Mouse (Mus musculus) spleen, adult 12 weeks (tissue): ENCODE data around the gene Tiam1.

Source experiments
- DNase-seq: peaks from one replicate; pipeline ENCODE4 v3.0.0; 2022; ENCODE audit warnings: low spot score

Tiam1 gene

GRCm38 (mm10) chr16:89993991-89994825 is 149.4 kb downstream of the Tiam1 start:
- no peak for DNase-seq

DNA sequence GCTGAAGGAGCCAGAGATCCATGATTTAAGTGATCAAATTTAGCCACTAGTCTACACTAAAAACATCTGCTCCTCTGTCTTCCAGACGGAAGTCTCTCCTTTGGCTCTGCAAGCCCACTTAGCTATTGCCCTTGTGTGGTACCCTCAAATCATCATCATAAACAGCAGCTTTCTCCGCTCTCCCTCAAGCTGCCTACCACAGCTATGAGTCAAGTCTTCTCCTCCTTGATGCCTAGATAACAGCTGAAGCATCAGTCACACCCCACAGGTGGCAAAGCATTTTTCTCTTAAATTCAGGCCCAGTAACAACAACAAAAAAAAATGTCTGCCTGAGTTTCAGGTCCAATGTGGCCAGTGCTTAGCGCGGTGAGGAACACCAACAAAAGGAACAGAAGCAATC is 150.1 kb downstream of the Tiam1 start:
- DNase-seq = no peak

DNA sequence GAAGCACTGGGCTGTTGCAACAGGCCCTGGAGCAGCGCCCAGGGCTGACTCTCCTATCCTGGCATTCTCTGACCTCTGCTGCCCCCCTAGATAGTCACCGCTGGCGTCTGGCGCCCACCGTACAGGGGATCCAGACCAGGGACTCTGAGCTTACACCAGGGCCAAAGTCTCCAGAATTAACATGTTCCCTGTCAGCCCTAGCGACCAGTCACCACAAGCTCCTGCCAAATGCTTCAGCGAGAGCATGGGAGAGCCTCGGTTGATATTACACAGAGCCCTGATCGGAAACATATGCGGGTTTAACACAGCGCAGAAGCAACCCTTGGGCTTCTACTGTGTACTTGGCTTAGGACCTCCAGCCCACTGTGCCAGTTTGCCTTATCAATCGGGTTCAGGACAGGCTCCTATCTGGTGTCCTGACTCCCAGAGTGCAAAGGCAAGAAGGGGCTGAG is 151.8 kb downstream of the Tiam1 start:
- DNase-seq = no peak

DNA sequence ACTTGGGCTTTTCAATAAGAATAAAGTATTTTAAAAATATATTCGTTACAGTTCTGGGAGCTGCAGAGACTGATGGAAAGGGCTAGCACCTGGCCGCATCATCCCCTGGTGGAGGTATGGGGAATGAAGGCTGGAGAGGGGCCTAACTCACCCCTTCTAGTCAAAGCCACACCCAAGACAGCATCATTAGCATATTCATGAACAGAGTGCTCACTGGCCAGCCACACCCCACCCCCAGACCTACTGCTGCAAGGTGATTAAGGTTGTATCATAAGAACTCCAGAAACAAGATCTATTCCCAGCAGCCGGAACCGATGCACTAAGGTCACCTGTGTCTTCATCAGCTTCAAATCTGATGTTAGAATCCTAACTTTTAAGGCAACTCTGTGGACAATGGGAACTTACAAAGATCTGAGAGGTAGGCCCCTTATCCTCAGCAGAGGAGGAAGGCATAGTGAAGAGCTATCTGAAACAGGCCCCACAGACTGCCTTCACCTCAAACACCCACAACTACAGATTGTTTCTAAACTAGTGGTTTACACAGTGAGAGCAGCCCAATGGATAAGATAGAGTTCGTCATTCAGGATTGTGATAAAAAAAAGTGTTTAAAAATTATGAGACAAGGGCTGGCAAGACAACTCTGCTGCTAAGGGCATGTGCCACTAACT is 153.1 kb downstream of the Tiam1 start:
- no peak for DNase-seq

- DNase-seq = no peak
Observed at GRCm38 (mm10) chr16:89989816-89990215, 153.8 kb downstream of the Tiam1 start.

- no peak for DNase-seq
Observed at GRCm38 (mm10) chr16:89986672-89987362, 156.8 kb downstream of the Tiam1 start.

DNA sequence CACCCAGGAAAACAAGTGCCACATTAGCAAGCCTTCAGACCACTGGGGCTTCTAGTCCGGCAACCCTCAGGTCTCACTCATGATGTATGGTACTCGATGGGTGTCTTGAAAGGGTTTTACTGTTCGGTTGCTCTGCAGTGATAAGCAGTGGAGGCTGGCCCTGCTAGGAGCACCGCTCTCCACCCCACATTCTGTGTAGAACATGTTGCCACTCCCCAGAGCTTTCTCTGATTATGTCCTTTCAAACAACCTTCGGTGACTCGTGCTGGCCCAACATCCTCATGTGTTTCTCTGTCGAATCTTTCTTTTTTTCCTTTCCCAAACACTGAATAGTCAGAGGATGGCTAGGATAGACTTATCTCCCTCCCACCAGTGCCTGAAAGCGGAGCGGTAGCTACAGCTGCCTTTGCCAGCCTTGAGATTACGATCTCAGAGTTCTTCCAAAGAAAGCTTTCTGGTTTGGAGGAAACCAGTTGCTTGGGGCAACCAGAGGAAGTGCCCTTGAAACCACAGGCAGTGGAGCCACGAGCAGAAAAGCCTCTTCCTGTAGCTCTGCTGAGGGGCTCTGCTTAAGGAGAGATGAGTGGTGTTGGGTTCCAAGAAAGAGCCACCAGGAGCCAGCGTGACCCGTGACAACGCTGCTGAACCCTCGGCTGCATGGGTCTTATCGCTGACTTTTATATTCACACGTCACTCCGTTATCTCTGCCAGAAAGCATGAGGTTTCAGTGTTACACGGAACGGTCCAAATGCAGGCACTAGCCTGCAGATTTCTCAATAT is 157.7 kb downstream of the Tiam1 start:
- DNase-seq = no peak

DNA sequence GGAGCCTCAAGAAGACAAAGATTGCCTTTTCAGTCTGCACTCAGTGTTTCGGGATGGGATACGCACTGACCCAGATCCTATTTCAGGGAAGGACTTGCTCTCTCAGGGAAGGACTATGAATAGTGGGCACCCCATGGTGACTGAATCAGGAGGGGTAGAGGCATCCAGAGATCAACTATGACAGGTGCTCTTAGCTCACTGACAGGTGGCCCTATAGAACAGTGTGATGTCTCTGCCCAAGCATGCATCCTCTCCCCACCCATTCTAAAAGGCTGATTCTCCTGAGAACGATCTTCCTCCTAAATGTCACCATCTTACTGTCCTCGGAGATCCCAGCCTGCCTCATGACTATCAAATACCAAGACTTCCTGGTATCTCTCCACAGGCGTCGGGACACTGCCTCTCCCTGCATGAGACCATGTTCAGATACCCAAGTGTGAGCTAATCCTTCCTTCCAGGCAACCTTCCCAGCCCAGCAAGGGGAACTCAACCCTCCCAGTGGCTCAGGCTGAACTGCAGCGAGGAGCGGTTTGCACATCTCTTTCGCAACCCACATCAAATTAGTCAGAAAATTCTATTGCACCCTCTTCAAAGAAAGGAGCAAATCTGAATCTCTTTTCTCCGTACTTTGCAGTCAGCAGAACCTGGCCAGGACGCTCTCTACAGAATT is 163.4 kb downstream of the Tiam1 start:
- DNase-seq = no peak

- DNase-seq = no peak
Observed at GRCm38 (mm10) chr16:89975441-89975840, 168.1 kb downstream of the Tiam1 start.

DNA sequence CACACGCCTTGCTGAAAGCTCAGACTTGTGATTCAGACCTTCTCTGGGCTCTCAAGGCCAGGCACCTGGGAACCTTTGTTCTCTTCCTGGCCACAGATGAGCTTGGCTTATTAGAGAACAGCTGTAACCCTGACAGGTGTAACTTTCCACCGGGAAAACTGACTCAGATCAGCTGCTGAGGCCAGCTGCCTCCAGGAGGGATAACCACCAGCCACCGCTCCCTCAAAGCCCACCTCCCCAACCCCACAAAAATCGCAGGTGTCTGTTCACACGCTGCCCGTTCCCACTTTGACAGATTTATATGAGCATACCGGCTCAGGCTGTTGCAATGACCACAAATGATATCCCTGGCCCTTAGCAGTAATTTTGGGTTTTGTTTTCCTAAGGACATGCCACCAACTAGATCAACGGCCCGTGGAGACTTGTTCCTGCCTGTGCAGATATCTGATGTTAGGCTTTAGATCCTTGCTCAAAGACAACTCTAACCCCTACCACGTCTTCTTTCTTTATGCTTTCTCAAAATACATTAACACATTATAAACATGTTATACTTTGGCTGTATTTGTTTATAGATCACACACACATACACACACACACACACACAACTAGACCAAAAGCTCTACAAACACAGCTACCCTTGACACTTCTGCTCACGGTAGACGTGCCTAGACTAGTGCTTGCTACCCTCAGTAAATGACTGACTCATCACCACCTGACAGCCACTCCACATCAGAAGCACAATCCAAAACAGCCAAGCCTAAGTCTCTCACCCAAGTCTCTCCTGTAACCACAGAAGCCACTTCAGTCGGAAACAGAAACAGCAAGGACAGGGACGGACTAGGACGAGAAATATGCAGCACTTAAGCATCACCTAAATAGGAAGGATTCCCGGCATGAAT is 169.5 kb downstream of the Tiam1 start:
- no peak for DNase-seq

DNA sequence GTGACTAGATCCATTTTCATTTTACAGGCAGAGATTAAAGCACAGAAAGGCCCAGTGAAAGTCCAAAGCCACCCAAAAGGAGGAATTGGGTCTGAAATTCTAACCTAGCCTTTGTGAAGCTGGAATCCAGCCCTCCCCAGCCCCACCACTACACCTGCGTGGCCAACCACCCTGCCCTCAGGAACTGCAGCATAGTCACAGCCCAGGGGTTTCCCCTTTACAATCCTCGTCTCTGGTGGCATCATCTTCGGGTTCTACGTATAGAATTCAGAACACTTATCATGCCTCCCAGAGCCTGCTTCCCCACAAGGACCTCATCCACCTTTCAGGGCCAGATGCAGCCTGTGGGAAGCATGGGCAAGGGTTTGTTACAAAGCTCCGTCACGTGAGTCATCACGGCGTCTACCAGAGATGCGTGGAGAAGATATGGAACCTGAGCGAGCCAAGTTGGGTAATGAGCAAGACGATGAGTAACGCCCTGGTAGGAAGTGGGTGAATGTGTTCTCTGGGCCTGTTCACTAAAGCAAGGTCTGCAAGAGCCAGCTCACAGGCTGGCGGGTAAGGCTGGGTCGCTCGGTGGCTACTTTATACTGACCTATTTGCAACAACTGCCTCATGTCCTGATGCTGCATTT is 170.6 kb downstream of the Tiam1 start:
- no peak for DNase-seq

DNA sequence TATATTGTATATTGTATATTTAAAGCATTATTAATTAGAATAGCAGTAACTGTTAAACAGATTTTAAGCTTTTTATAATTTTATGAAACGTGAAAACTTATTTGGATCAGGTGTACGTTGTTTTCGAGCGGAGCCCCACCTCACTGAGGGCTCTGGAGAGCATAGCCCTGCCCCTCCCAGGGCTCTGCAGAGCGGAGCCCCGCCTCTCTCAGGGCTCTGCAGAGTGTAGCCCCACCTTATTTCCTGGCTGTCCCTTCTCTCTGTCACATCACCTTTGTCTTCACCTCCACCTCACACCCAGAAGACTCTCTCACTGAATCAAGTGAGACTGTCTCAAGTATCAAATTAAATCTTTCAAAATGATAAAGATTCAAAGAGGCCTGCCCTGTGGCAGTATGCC is 171.6 kb downstream of the Tiam1 start:
- no peak for DNase-seq

DNA sequence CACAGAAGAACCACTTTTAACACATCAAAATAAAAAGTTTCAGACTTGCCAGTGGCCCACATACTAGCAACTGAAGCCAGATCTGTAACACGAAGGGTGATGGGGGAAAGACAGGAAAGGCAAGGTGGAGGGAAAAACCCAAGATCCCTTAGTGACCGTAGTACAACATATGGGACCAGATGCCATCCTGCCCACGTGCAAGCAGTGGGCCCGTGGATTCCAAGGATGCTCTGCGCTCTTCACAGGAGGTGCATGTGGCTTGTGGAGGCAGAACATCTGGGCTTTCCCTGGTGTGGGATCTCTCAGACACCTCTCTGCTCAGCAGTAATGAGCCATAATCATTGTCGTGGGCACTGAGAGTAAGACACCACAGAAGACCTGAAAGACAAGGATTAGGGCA is 175.5 kb downstream of the Tiam1 start:
- DNase-seq = no peak

DNA sequence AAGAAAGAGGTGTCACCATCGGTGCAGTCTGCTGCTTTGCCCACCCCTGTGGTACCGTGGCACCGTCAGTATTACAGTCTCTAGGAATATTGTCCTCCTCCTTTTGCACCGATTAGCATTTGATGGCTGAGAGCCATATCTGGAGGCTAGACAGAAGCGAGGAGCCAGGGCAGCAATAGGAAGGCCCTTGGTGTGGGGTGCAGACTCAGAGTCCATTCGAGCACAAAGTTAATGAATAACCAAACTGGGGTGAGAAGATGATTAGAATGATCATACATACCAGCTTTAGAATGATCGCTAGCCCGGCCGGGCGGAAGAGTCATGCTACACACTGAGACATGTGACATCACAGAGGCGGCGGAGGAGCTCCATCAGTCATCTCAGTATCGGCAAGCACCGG is 180.7 kb downstream of the Tiam1 start:
- DNase-seq = no peak

- no peak for DNase-seq
Observed at GRCm38 (mm10) chr16:89960904-89961303, 182.7 kb downstream of the Tiam1 start.

DNA sequence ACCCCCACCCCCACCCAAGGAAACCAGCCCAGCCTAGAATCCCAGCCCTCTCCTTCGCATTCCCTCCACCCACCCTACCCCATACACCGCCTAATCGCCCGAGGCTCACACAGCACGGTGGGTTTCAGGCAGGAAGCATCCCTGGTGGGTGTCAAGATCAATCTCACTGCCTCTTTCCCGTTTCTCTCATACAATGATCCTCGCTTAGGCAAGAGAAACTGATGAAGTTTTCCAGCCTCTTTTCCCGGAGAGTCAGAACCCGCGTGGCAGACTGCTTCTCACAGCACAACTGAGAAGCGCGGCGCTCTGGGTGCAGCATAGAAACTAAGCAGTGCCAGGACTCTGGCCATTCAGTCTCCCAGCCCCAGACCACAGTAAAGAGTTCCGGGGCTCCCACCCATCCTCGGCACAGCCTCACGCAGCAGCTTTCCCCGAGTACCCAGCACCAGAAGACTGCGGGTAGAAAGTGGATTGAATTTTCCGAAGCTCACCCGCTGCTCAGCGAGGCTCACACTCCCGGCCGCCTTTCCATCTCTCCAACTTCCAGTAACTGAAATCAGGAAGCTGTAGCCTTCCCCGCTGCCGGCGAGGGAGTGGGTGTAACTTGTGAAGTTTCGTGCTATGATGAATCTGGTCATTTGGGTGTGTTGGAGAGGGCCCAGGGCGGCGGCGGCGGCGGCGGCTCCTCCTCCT is 183.2 kb downstream of the Tiam1 start:
- DNase-seq = no peak

- no peak for DNase-seq
Observed at GRCm38 (mm10) chr16:89958982-89959381, 184.6 kb downstream of the Tiam1 start.

GRCm38 (mm10) chr16:89958030-89958429 is 185.5 kb downstream of the Tiam1 start:
- no peak for DNase-seq

DNA sequence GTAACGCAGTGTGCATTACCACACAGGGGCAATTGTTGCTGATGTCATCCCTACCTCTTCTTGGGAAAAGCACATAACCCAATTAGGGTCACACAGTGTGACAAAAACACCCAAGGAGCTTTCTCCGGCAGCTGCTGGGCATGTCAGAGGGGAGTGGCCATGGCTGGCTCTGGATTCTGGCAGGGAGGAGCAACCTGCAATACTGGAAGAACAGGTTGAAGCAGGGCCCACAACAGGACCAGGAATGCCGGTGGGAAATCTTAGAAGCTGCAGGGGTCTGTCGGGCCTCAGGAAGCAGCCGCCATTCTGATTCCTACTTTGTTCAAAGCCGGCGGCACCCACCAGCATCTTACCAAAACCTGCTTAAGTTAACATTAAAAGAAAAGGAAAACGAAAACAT is 189.0 kb downstream of the Tiam1 start:
- no peak for DNase-seq
